Mouse (Mus musculus) small intestine, adult 2 months (tissue): ENCODE results near the gene Olfr875.

Experiments
- CTCF ChIP-seq: fragments of 200-500 bp; IDR thresholded peaks from 2 replicates; pipeline ENCODE4 v1.5.1; 2012; ENCODE audit warnings: low read depth, mild to moderate bottlenecking, control low read depth, inconsistent platforms, low read length, moderate library complexity, mixed read lengths; ENCODE audit not compliant: insufficient replicate concordance, insufficient read length; ENCODE audit errors: extremely low read depth
- POLR2A ChIP-seq: fragments of 200-500 bp; IDR thresholded peaks from 2 replicates; pipeline ENCODE4 v1.6.1; 2012; ENCODE audit warnings: low read depth, mild to moderate bottlenecking, control low read depth, inconsistent platforms, low read length, moderate library complexity

DNA sequence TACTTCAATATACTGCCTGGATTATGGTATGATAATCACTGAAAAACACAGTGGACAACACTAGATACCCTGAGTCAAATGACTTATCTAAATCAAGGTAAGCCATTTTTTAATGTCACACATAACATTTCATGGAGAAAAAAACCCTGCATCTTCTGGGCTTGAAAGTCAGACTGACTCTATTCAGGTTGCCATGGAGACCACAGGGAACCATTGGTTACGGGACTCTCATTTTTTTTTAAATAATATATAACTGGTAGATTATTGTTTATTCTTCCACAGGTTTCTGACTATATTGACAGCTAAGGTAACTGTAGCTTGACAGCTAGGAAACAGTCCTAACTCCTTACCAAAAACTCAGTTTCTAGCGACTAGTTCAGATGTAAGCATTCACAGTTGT lies 20.2 kb upstream of the Olfr875 start:
- TF ChIP-seq CTCF (no peak), POLR2A (no peak)
